Mouse (Mus musculus) erythroblast, embryonic 14.5 days (primary cell): Measurements from ENCODE around the gene Scn1a.

Experiments
- GATA1 ChIP-seq: IDR thresholded peaks from 2 replicates; pipeline ENCODE4 v1.6.1; 2012; ENCODE audit warnings: low read length, inconsistent platforms, mixed read lengths
- TAL1 ChIP-seq: IDR thresholded peaks from 3 replicates; pipeline ENCODE4 v1.6.1; 2012; ENCODE audit warnings: low read length, inconsistent platforms, mixed read lengths

DNA sequence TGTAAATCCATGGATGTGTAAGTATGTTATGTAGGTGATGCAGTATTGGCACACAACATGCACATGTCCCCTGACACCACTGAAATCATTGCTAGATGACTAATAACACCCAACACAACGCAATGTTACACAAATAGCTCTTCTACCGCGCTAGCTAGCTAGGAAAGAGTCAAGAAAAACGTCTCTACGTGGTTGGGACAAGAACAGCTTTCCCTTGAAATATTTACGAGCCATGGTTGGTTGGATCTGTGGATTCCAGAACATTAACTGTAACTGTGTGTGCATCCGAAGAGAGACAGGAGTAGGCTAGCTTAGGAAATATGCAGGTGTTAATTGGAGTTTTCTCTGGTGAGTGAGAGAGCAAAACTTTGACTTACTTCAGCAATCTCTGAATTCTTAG lies 219.7 kb downstream of the Scn1a start:
- no peak for TF ChIP-seq GATA1
- TF ChIP-seq TAL1 = no peak
